Mouse (Mus musculus) MEL-GATA-1-ER (cell line): ENCODE data around the gene Brd3.
A peak's percentile ranks its signal among the peaks of the same experiment; 100 is the strongest.
"Not testable (repeated sequence)": the region's sequence is repeated elsewhere in the genome, so short reads cannot be mapped to it uniquely, and the experiment has no call there.

Experiments
- DNase-seq: peaks from one replicate; pipeline ENCODE4 v3.0.0-alpha.2; 2012; ENCODE audit warnings: low read depth; ENCODE audit errors: extremely low read depth

The Brd3 gene

GRCm38 (mm10) chr2:27512909-27513308 is 5.4 kb upstream of the Brd3 start:
- no peak for DNase-seq

GRCm38 (mm10) chr2:27510706-27511105 is 3.2 kb upstream of the Brd3 start:
- DNase-seq: no peak

DNA sequence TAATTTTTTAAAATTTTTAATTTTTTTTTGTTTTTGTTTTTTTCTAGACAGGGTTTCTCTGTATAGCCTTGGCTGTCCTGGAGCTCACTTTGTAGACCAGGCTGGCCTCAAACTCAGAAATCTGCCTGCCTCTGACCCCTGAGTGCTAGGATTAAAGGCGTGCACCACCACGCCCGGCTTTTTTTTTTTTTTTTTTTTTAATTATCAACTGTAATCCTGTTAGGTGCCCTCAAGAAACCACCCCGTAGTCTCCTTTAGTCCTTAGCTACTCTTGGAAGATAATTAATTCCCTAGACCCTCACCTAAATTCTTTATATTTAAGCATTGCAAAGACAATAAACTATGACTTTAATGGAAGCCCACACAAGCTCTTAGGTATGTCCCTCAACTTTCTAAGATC is 804 bp downstream of the Brd3 start:
- DNase-seq: not testable (repeated sequence)

DNA sequence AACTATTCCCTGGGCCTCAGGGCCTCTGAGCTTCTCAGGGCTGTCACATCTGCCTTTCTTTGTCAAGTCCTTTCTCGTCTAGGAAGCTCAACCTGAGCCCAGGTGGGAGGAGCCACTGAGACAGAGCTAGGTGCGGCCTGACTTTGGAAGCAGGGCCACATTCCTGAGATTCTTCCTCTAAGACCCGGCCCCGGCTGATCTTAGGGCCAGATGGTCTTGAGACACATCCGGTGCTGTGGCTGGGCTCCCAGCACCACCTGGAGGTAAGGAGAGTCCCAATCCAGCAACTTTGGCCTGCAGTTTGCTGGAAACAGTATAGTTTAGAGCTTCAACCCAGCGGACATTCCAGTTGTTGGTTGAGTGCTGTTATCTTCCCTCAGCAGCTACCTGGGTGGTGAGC is 1.9 kb downstream of the Brd3 start:
- no peak for DNase-seq

DNA sequence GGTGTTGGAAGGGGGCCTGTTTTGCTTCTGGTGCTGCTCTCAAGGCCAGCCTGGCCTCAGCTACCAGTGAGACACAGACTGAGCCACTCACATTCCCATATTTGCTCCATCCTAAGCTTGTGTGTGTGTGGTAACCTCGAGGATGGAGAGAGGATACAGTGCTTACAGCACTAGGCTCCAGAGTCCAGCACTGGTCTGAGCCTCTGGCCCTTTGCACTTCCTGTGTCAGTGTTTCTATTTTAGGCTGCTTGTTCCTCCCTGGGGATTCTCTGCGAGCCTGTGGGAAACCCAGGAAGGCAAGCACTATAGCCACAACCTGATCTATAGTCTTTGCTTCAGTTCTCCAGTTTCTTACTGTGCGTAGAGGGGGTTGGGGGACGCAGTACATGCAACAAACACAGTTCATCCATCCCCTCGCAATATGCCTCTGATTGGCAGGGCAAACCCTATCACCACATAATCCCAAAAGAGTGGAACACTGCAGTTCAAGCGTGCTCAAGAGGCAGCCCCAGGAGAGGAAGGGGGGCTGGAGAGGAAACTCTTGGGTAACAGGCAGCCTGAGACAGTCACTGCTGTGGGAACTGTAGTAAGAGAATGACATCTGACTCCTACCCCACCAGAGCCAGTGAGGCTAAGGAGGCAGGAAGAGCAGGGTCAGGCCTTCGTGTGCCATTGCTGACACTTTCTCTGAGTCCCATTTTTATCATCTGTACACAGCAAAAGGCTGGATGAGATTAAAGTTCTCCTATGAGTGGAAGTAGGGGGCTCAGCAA is 3.2 kb downstream of the Brd3 start:
- no peak for DNase-seq

GRCm38 (mm10) chr2:27496391-27497028 is 11.0 kb downstream of the Brd3 start:
- no peak for DNase-seq

GRCm38 (mm10) chr2:27493971-27494370 is 13.5 kb downstream of the Brd3 start:
- DNase-seq: no peak

DNA sequence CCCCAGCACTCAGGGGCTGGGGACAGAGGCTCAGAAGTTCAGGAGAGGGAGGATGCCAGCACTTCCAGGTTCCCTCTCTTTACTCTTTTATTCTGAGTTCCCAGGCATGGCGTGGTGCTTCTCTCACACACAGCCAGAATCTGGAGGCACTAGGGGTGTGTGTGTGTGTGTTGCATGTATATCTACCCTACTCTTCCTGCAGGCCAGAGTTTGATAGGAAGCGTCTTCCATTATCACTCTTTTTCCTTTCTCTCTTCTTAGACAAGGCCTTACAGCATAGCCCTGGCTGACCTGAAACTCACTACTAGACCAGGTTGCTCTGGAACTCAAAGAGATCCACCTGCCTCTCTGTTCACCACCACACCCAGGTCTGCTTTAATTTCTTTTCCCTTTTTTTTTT is 16.5 kb downstream of the Brd3 start:
- no peak for DNase-seq

GRCm38 (mm10) chr2:27488362-27488761 is 19.1 kb downstream of the Brd3 start:
- DNase-seq: no peak

GRCm38 (mm10) chr2:27487336-27488049 is 20.0 kb downstream of the Brd3 start:
- DNase-seq: peak; percentile 89

GRCm38 (mm10) chr2:27486725-27487124 is 20.7 kb downstream of the Brd3 start:
- no peak for DNase-seq

GRCm38 (mm10) chr2:27482265-27482861 is 25.1 kb downstream of the Brd3 start:
- DNase-seq: peak; percentile 74

DNA sequence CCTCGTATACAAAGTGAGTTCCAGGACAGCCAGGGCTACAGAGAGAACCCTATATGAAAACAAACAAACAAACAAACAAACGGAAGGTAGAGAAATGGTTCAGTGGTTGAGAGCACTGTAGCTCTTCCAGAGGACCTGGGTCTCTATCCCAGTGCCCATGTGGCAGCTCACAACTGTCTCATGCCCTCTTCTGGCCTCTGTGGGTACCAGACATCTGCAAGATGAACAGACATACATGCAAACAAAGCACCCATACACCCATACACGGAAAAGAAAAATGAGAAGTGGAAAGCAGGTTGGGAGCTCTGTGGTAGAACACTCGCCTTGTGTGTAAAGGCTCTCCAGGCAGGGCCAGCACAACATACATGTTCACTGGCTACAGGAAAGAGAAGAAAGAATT is 27.1 kb downstream of the Brd3 start:
- DNase-seq: no peak

- no peak for DNase-seq
Measured at GRCm38 (mm10) chr2:27479821-27480220, 27.6 kb downstream of the Brd3 start.

- no peak for DNase-seq
Measured at GRCm38 (mm10) chr2:27476303-27477192, 30.9 kb downstream of the Brd3 start.

GRCm38 (mm10) chr2:27475495-27476302 is 31.8 kb downstream of the Brd3 start:
- DNase-seq: peak; percentile 76

DNA sequence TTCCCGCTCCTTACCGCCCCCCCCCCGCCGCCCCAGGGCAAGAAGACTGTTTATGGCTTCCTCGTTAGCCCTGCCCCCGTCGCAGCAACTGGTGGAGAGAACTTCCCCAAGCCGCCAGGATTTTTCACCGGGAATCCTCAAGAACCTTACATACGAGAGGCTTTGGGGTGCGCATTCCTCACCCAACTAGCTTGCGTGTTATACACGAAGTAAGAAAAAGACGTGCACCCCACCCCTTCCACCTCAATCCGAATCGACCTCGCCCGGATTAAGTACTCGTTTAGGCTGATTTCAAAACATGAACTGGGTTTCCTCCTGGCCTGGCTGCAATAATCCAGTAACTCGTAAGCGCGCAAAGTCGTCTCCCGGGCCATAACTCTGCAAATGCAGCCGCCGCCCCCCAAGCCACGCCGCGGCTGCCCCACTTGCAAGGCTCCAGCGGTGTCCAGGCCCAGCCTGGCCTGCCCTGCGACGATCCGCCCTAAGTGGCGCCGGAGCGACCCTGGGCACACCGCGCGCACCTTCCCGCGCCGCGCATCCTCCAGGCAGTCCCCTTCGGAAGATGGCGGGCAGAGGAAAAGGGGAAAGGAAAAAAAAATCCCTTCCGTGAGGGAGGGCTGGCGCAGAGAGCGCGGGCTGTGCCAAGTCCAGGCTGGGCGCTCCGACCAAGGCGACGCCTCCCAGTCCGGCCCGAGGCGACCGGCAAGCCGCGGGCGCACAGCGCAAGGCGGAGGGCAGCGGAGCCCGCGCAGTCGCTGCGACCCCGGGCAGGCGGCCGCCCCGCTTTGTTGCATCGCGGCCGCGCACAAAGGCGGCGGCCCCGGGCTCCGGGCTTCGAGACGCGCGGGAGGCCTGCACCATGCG is 32.6 kb downstream of the Brd3 start:
- DNase-seq: peak; percentile 50

DNA sequence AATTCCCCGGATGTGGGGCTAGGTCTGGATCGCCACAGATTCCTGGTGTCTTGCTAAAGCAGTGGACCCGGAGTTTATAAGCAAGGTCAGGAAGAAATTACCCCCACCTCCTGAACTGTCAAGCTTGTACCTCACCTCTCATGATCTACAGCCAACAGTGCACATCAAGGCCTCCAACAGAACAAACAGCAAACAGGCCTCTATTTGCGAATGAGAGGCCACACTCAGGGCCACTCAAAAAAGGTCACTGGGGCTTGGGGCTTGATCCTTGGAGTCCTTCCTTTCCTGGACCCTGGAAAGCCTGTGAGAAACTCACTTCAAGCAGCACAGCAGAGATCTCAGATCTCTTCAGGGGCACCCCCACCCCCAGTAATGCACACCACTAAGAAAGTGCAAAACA is 33.6 kb downstream of the Brd3 start:
- no peak for DNase-seq
